Mouse (Mus musculus) hindbrain, embryonic 12.5 days (tissue): ENCODE data around the gene 2310057M21Rik. TPM values are rescaled to one million over a fixed set of nuclear protein-coding genes. Genes with fewer than 3 reads are reported as not detected.

Experiments
- ATAC-seq: fragments of 200-750 bp; cut with Nextera tagmentation; 2 replicates; pipeline ENCODE4 v1.8.0; 2017; ENCODE audit warnings: moderate TSS enrichment; ENCODE audit not compliant: low FRiP score
- H3K27ac ChIP-seq: fragments of 300-500 bp; sonication (generic); 2 replicates; pipeline ENCODE4 v1.5.1; 2016; ENCODE audit warnings: mild to moderate bottlenecking
- H3K27me3 ChIP-seq: fragments of 300-500 bp; sonication (generic); 2 replicates; pipeline ENCODE4 v1.6.1; 2016; ENCODE audit warnings: mild to moderate bottlenecking
- H3K36me3 ChIP-seq: fragments of 300-500 bp; sonication (generic); 2 replicates; pipeline ENCODE4 v1.6.1; 2016; ENCODE audit warnings: mild to moderate bottlenecking
- H3K4me1 ChIP-seq: fragments of 300-500 bp; sonication (generic); 2 replicates; pipeline ENCODE4 v1.6.1; 2016
- H3K4me2 ChIP-seq: fragments of 300-500 bp; sonication (generic); replicated peaks from 2 replicates; pipeline ENCODE4 v1.6.1; 2016; ENCODE audit warnings: mild to moderate bottlenecking
- H3K4me3 ChIP-seq: fragments of 300-500 bp; sonication (generic); 2 replicates; pipeline ENCODE4 v1.5.1; 2016; ENCODE audit warnings: mild to moderate bottlenecking
- H3K9ac ChIP-seq: fragments of 300-500 bp; sonication (generic); 2 replicates; pipeline ENCODE4 v1.6.1; 2016; ENCODE audit warnings: mild to moderate bottlenecking, moderate library complexity
- H3K9me3 ChIP-seq: fragments of 300-500 bp; sonication (generic); replicated peaks from 2 replicates; pipeline ENCODE4 v1.6.1; 2016; ENCODE audit warnings: mild to moderate bottlenecking
- WGBS: fragments of 180-500 bp; shearing (Covaris S2); methylation state at CpG from one replicate; pipeline ENCODE4 v1.1.7; 2016; 5-methylcytosine and 5-hydroxymethylcytosine counted together
- polyA plus RNA-seq: library from polyadenylated mRNA; unstranded; fragments of >200 nt; fragmentation: Nextera tagmentation; extraction: Ambion mirVana; gene quantifications from 2 replicates; pipeline ENCODE4 v1.2.1, GENCODE M21; 2016

The 2310057M21Rik gene
- polyA plus RNA-seq, 1 experiment from 2014 or later = 17.3 TPM

DNA sequence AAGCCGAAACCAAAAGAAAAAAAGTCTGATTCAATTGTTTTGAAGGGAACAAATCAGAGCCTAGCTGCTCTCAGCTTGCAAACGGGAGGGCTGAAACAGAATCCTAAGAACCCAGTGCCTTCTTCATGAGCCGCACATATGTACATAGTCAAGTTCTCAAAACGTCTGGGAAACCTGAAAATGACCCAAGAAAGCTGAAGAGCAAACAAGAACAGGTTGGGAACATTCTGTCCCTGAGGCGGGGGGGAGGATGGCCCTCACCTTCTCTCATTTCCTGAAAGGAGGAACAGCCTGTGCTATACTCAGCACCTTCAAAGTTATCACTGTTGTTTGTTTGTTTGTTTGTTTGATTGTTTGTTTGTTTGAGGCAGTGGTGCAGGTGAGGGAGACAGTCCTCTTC lies 55.8 kb downstream of the 2310057M21Rik start:
- no peak overlapping the region for H3K9ac ChIP-seq
- H3K4me1 ChIP-seq = no peaks in the 10 kb centered on the region
- H3K27me3 ChIP-seq = no peaks in the 10 kb centered on the region
- WGBS = 76% methylated on average over 5 of the region's 5 CpGs
- H3K9me3 ChIP-seq = no peaks in the 10 kb centered on the region
- no peak overlapping the region for H3K4me2 ChIP-seq
- no peak overlapping the region for H3K4me3 ChIP-seq
- ATAC-seq = no peak
- no peak overlapping the region for H3K27ac ChIP-seq
- H3K36me3 ChIP-seq = no peaks in the 10 kb centered on the region

- no peak for ATAC-seq
- no peak overlapping the region for H3K4me2 ChIP-seq
- no peak overlapping the region for H3K4me3 ChIP-seq
- H3K4me1 ChIP-seq = no peaks in the 10 kb centered on the region
- 82% methylated on average over 8 of the region's 8 CpGs for WGBS
- no peaks in the 10 kb centered on the region for H3K36me3 ChIP-seq
- no peaks in the 10 kb centered on the region for H3K27me3 ChIP-seq
- no peaks in the 10 kb centered on the region for H3K9me3 ChIP-seq
- H3K27ac ChIP-seq = no peak overlapping the region
- no peak overlapping the region for H3K9ac ChIP-seq
Observed at GRCm38 (mm10) chr7:131303340-131303739, 59.2 kb downstream of the 2310057M21Rik start.

- no peak for ATAC-seq
- Histone ChIP-seq H3K4me2 (no peak overlapping the region), H3K4me3 (no peak overlapping the region), H3K9me3 (no peaks in the 10 kb centered on the region), H3K27ac (no peak overlapping the region), H3K9ac (no peak overlapping the region), H3K27me3 (no peaks in the 10 kb centered on the region), H3K36me3 (no peaks in the 10 kb centered on the region), H3K4me1 (no peaks in the 10 kb centered on the region)
- WGBS = 77% methylated on average over 8 of the region's 8 CpGs
Observed at GRCm38 (mm10) chr7:131297151-131297550, 65.4 kb downstream of the 2310057M21Rik start.

Other genes starting within 250 kb of the 2310057M21Rik start
- gene 4933402N03Rik, start 216.4 kb downstream of the 2310057M21Rik start, polyA plus RNA-seq = not detected in 2 replicates
- 0.03 TPM in 1 of 2 replicates, not detected in the other for gene 5430419D17Rik, start 188.4 kb downstream of the 2310057M21Rik start, polyA plus RNA-seq
- gene Cuzd1, start 40.5 kb downstream of the 2310057M21Rik start, polyA plus RNA-seq = not detected in 2 replicates
- gene Fam24b, start 33.2 kb downstream of the 2310057M21Rik start, polyA plus RNA-seq = not detected in 2 replicates
- gene Fam24a, start 28.9 kb downstream of the 2310057M21Rik start, polyA plus RNA-seq = not detected in 2 replicates
- 54.8 and 56.5 TPM in 2 replicates for gene Pstk, start 8.4 kb upstream of the 2310057M21Rik start, polyA plus RNA-seq
- gene Ikzf5, start 47.8 kb upstream of the 2310057M21Rik start, polyA plus RNA-seq = 18.9 and 22.7 TPM in 2 replicates
- gene Acadsb, start 47.8 kb upstream of the 2310057M21Rik start, polyA plus RNA-seq = 107 and 111 TPM in 2 replicates
- gene Hmx3, start 180.1 kb upstream of the 2310057M21Rik start, polyA plus RNA-seq = 2.2 and 4.1 TPM in 2 replicates
- gene Hmx2, start 186.0 kb upstream of the 2310057M21Rik start, polyA plus RNA-seq = 3.5 and 3.9 TPM in 2 replicates
- 217 and 220 TPM in 2 replicates for gene Bub3, start 197.5 kb upstream of the 2310057M21Rik start, polyA plus RNA-seq